ENCODE assay signal across 11 mouse cellular contexts in genomic region chr7:74325052-74325451, GRCm38 (mm10).
A peak's percentile ranks its signal among the peaks of the same experiment; 100 is the strongest.
DNase-seq lines count a peak whose midpoint lies in the region; ATAC-seq lines count a peak whose summit lies in the region.
"Had no signal": no experiment of that assay in that cellular context is flagged by ENCODE, and none has a peak within 500 bp of the region (broad histone marks: within the 10 kb centered on the region; RNA-seq: fewer than 3 reads in every experiment).

No protein-coding gene starts in this region.

- WGBS in embryonic facial prominence, embryonic 13.5 days: 52% methylated on average over 8 of the region's 8 CpGs
- WGBS in embryonic facial prominence, embryonic 10.5 days: 86% methylated on average over 8 of the region's 8 CpGs
- WGBS in neural tube, embryonic 11.5 days: 76% methylated on average over 8 of the region's 8 CpGs
- WGBS in midbrain, embryonic 15.5 days: 46% methylated on average over 8 of the region's 8 CpGs

- H3K4me1 ChIP-seq in embryonic facial prominence, embryonic 13.5 days: peaks cover 35% of the 10 kb centered on the region
- H3K4me1 ChIP-seq in embryonic facial prominence, embryonic 10.5 days: peaks cover 20% of the 10 kb centered on the region
- peaks cover 4% of the 10 kb centered on the region; the same call in 1 of the 2 replicates for H3K4me1 ChIP-seq in neural tube, embryonic 11.5 days (ENCODE audit: control insufficient read depth, insufficient read depth, low read length)
- H3K4me1 ChIP-seq in midbrain, embryonic 15.5 days: peaks cover 29% of the 10 kb centered on the region
- H3K4me1 ChIP-seq: liver, embryonic 13.5 days had no signal

- H3K4me3 ChIP-seq in embryonic facial prominence, embryonic 13.5 days: no peak overlapping the region
- no peak overlapping the region for H3K4me3 ChIP-seq in embryonic facial prominence, embryonic 10.5 days
- no peak overlapping the region for H3K4me3 ChIP-seq in neural tube, embryonic 11.5 days (ENCODE audit: low read depth, low read length)
- no peak overlapping the region for H3K4me3 ChIP-seq in midbrain, embryonic 15.5 days
- H3K4me3 ChIP-seq: liver, embryonic 13.5 days had no signal

- ATAC-seq in embryonic facial prominence, embryonic 13.5 days (ENCODE audit: insufficient number of reproducible peaks, insufficient read depth, low FRiP score, low TSS enrichment, low read depth): no peak
- ATAC-seq in neural tube, embryonic 11.5 days (ENCODE audit: insufficient read depth, low FRiP score, low TSS enrichment): peak; percentile 61; the same call in 1 of the 2 replicates
- 0 out of 2 replicates have a peak, but pooled peaks have one; percentile 18 for ATAC-seq in midbrain, embryonic 15.5 days (replicated peaks)
- no peak for ATAC-seq in megakaryocyte-erythroid progenitor cell, adult 5-6 weeks (replicated peaks; ENCODE audit: low FRiP score, low TSS enrichment, poor library complexity, severe bottlenecking)

- peak overlapping the region; percentile 1; the same call in 1 of the 2 replicates for H3K27ac ChIP-seq in embryonic facial prominence, embryonic 13.5 days
- H3K27ac ChIP-seq in embryonic facial prominence, embryonic 10.5 days (replicated peaks): no peak overlapping the region
- H3K27ac ChIP-seq in neural tube, embryonic 11.5 days (ENCODE audit: low read depth, low read length): no peak overlapping the region
- peak overlapping the region; percentile 32; the same call in 1 of the 2 replicates for H3K27ac ChIP-seq in midbrain, embryonic 15.5 days
- H3K27ac ChIP-seq: liver, embryonic 13.5 days had no signal

- H3K36me3 ChIP-seq in embryonic facial prominence, embryonic 13.5 days: 0 out of 2 replicates have a peak, but pooled peaks cover 4% of the 10 kb centered on the region
- no peaks in the 10 kb centered on the region for H3K36me3 ChIP-seq in embryonic facial prominence, embryonic 10.5 days (replicated peaks)
- H3K36me3 ChIP-seq in neural tube, embryonic 11.5 days (ENCODE audit: control insufficient read depth, insufficient read depth, low read length): no peaks in the 10 kb centered on the region
- no peaks in the 10 kb centered on the region for H3K36me3 ChIP-seq in midbrain, embryonic 15.5 days (replicated peaks)
- H3K36me3 ChIP-seq: liver, embryonic 13.5 days had no signal

- DNase-seq in embryonic facial prominence, embryonic 10.5 days (ENCODE audit: low spot score): no peak
- no peak for DNase-seq in neural tube, embryonic 11.5 days (ENCODE audit: low spot score)
- no peak for DNase-seq in neural tube, embryonic 10.5 days (ENCODE audit: extremely low spot score, low spot score)
- DNase-seq in telencephalon, adult 2 months (ENCODE audit: low read depth, low spot score): peak; percentile 84
- DNase-seq in urinary bladder, adult 2 months (ENCODE audit: low spot score): no peak
- DNase-seq: cerebellum, adult 11 months; heart, adult 18-20 months; liver, embryonic 13.5 days had no signal

- H3K4me2 ChIP-seq in embryonic facial prominence, embryonic 13.5 days: no peak overlapping the region
- no peak overlapping the region for H3K4me2 ChIP-seq in neural tube, embryonic 11.5 days (ENCODE audit: low read depth)
- no peak overlapping the region for H3K4me2 ChIP-seq in midbrain, embryonic 15.5 days
- H3K4me2 ChIP-seq: liver, embryonic 13.5 days had no signal

- H3K9ac ChIP-seq in embryonic facial prominence, embryonic 13.5 days: no peak overlapping the region
- H3K9ac ChIP-seq in neural tube, embryonic 11.5 days (ENCODE audit: low read length): no peak overlapping the region
- H3K9ac ChIP-seq in midbrain, embryonic 15.5 days: no peak overlapping the region
- H3K9ac ChIP-seq: liver, embryonic 13.5 days had no signal

- no peaks in the 10 kb centered on the region for H3K27me3 ChIP-seq in embryonic facial prominence, embryonic 13.5 days
- H3K27me3 ChIP-seq in embryonic facial prominence, embryonic 10.5 days (replicated peaks; ENCODE audit: low read depth, poor library complexity, severe bottlenecking): no peaks in the 10 kb centered on the region
- no peaks in the 10 kb centered on the region for H3K27me3 ChIP-seq in neural tube, embryonic 11.5 days (ENCODE audit: control insufficient read depth, insufficient read depth, low read length)
- no peaks in the 10 kb centered on the region for H3K27me3 ChIP-seq in midbrain, embryonic 15.5 days (replicated peaks)
- H3K27me3 ChIP-seq: liver, embryonic 13.5 days had no signal

- no peaks in the 10 kb centered on the region for H3K9me3 ChIP-seq in embryonic facial prominence, embryonic 13.5 days
- no peaks in the 10 kb centered on the region for H3K9me3 ChIP-seq in embryonic facial prominence, embryonic 10.5 days
- H3K9me3 ChIP-seq in neural tube, embryonic 11.5 days (ENCODE audit: control insufficient read depth, low read length): no peaks in the 10 kb centered on the region
- no peaks in the 10 kb centered on the region for H3K9me3 ChIP-seq in midbrain, embryonic 15.5 days
- H3K9me3 ChIP-seq: liver, embryonic 13.5 days had no signal

Comparison
In these comparisons a context has a peak if more than half of its experiments do, and no peak if none do; other contexts are left out.
1. H3K27ac ChIP-seq: peak in embryonic facial prominence, embryonic 13.5 days (single experiment) and midbrain, embryonic 15.5 days (single experiment); none in embryonic facial prominence, embryonic 10.5 days (single experiment) and neural tube, embryonic 11.5 days (single experiment).
2. ATAC-seq: peak in neural tube, embryonic 11.5 days (single experiment) and midbrain, embryonic 15.5 days (single experiment); none in embryonic facial prominence, embryonic 13.5 days (single experiment) and megakaryocyte-erythroid progenitor cell, adult 5-6 weeks (single experiment).